Mouse (Mus musculus) kidney, adult 2 months (tissue): ENCODE data around the gene Stim2. TPM values are rescaled to one million over a fixed set of nuclear protein-coding genes. Genes with fewer than 3 reads are reported as not detected.

Experiments used
- DNase-seq: peaks from one replicate; pipeline ENCODE4 v3.0.0; 2021
- H3K27ac ChIP-seq: fragments of 200-500 bp; 2 replicates; pipeline ENCODE4 v1.5.1; 2012; ENCODE audit warnings: low read depth, low read length, control low read depth, inconsistent platforms; ENCODE audit not compliant: insufficient read depth
- H3K27me3 ChIP-seq: fragments of 200-500 bp; replicated peaks from 2 replicates; pipeline ENCODE4 v1.6.1; 2012; ENCODE audit warnings: mild to moderate bottlenecking, moderate library complexity, low read length, inconsistent platforms; ENCODE audit not compliant: control insufficient read depth, insufficient read depth
- H3K36me3 ChIP-seq: fragments of 200-500 bp; 2 replicates; pipeline ENCODE4 v1.6.1; 2012; ENCODE audit warnings: mild to moderate bottlenecking, moderate library complexity, low read length, inconsistent platforms; ENCODE audit not compliant: control insufficient read depth, insufficient read depth
- H3K4me1 ChIP-seq: fragments of 200-500 bp; 2 replicates; pipeline ENCODE4 v1.6.1; 2011; ENCODE audit warnings: low read length; ENCODE audit not compliant: control insufficient read depth, insufficient read depth
- H3K4me3 ChIP-seq: fragments of 200-500 bp; 2 replicates; pipeline ENCODE4 v1.5.1; 2011; ENCODE audit warnings: mild to moderate bottlenecking, low read depth, low read length, control low read depth; ENCODE audit not compliant: insufficient read depth
- CTCF ChIP-seq: fragments of 200-500 bp; conservative IDR thresholded peaks from 2 replicates; pipeline ENCODE4 v1.5.1; 2011; ENCODE audit warnings: low read depth, mild to moderate bottlenecking, control low read depth, low read length, moderate library complexity, mixed read lengths; ENCODE audit not compliant: insufficient read depth, insufficient read length
- POLR2A ChIP-seq: fragments of 200-500 bp; IDR thresholded peaks from one replicate; pipeline ENCODE4 v1.6.1; 2011; ENCODE audit warnings: low read depth, low read length, control low read depth
- WGBS: fragments of 180-500 bp; shearing (Covaris S2); methylation state at CpG from one replicate; pipeline ENCODE4 v1.1.7; 2018; 5-methylcytosine and 5-hydroxymethylcytosine counted together
- polyA plus RNA-seq: library from polyadenylated mRNA; depleted of rRNA; stranded (reverse); fragments of >200 nt; gene quantifications from 2 replicates; pipeline ENCODE4 v1.2.3, GENCODE M21; 2012; rRNA removed

The Stim2 gene
- 10.3 and 14.7 TPM in 2 replicates for polyA plus RNA-seq

- WGBS = under 1% methylated on average over 62 of the region's 71 CpGs
- peak within 1 kb of the TSS; percentile 94 for H3K4me3 ChIP-seq
- H3K27me3 ChIP-seq = no peaks in the 10 kb centered on the region
- DNase-seq = peak; percentile 98
- H3K4me1 ChIP-seq = peaks cover 4% of the 10 kb centered on the region; the same call in 1 of the 2 replicates
- no peaks in the 10 kb centered on the region for H3K36me3 ChIP-seq
- TF ChIP-seq POLR2A (peak; percentile 58), CTCF (no peak)
- H3K27ac ChIP-seq = peak within 1 kb of the TSS; percentile 74
These were observed at the start of gene Stim2 for GRCm38 (mm10) chr5:53998146-53998742. Stim2 (plus strand) TSS chr5:53998499.

GRCm38 (mm10) chr5:53948606-53949266, 49.6 kb upstream of the Stim2 start:
- Histone ChIP-seq H3K27ac (peak overlapping the region; percentile 92), H3K4me1 (peaks cover 5% of the 10 kb centered on the region; the same call in 1 of the 2 replicates), H3K27me3 (no peaks in the 10 kb centered on the region), H3K36me3 (no peaks in the 10 kb centered on the region), H3K4me3 (no peak overlapping the region)
- 73% methylated on average over 8 of the region's 8 CpGs for WGBS
- DNase-seq = peak; percentile 91
- no peak for TF ChIP-seq CTCF
- TF ChIP-seq POLR2A = no peak

GRCm38 (mm10) chr5:53950189-53950588, 48.1 kb upstream of the Stim2 start:
- 0 out of 2 replicates have a peak overlapping the region, but pooled peaks have one; percentile 2 for H3K27ac ChIP-seq
- TF ChIP-seq POLR2A (no peak), CTCF (no peak)
- no peaks in the 10 kb centered on the region for H3K27me3 ChIP-seq
- H3K36me3 ChIP-seq = no peaks in the 10 kb centered on the region
- WGBS = 52% methylated on average over 7 of the region's 7 CpGs
- H3K4me1 ChIP-seq = peaks cover 5% of the 10 kb centered on the region; the same call in 1 of the 2 replicates
- H3K4me3 ChIP-seq = no peak overlapping the region
- DNase-seq = no peak

DNA sequence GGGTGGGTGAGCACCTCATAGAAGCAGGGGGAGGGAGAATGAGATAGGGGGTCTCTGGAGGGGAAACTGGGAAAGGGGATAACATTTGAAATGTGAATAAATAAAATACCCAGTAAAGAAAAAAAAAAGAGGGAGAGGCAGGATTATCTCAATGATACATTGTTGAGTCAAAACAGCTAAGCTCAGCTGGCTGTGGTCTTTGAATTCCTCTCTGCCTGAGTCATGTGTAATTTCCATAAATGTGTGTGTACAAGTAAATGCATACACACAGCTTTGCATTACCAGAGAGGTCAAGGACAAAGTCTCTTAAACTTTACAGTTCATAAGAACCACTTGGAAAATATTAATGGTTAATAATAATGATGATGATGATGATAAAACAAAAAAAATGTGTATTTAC, 45.1 kb upstream of the Stim2 start:
- Histone ChIP-seq H3K4me3 (no peak overlapping the region), H3K27me3 (no peaks in the 10 kb centered on the region), H3K36me3 (no peaks in the 10 kb centered on the region), H3K4me1 (no peaks in the 10 kb centered on the region), H3K27ac (no peak overlapping the region)
- DNase-seq = no peak
- TF ChIP-seq CTCF (no peak), POLR2A (no peak)

DNA sequence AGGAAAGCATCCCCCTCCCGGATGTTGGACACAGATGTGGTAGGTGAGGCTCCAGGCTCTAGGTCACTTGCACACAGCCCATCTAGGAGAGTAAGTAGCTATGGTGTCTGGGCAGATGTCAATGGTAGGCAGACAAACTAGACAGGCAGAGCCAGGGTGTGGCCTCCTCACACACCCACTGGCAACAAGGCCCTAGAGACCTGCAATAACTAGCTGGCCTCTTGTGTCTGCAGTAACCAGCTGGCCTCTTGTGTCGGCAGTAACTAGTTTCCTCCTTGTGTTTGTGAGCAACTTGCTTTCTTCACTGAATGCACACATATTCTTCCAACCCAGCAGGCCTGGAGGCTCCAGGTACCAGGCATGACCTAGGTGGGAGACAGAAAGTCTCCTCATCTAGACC, 44.5 kb upstream of the Stim2 start:
- WGBS = 93% methylated on average over 2 of the region's 2 CpGs
- Histone ChIP-seq H3K36me3 (no peaks in the 10 kb centered on the region), H3K4me3 (no peak overlapping the region), H3K27me3 (no peaks in the 10 kb centered on the region), H3K27ac (no peak overlapping the region), H3K4me1 (no peaks in the 10 kb centered on the region)
- DNase-seq = no peak
- no peak for TF ChIP-seq POLR2A
- no peak for TF ChIP-seq CTCF

- Histone ChIP-seq H3K4me1 (no peaks in the 10 kb centered on the region), H3K4me3 (no peak overlapping the region), H3K27ac (no peak overlapping the region), H3K36me3 (no peaks in the 10 kb centered on the region), H3K27me3 (no peaks in the 10 kb centered on the region)
- no peak for TF ChIP-seq POLR2A
- no peak for TF ChIP-seq CTCF
- WGBS = 68% methylated on average over 2 of the region's 2 CpGs
- DNase-seq = no peak
These were observed 42.3 kb upstream of the Stim2 start for GRCm38 (mm10) chr5:53955966-53956365.
